Mouse (Mus musculus): Measurements from ENCODE around the gene Gm4340.
A peak's percentile ranks its signal among the peaks of the same experiment; 100 is the strongest.
"Not testable (repeated sequence)": the region's sequence is repeated elsewhere in the genome, so short reads cannot be mapped to it uniquely, and the experiment has no call there.

The Gm4340 gene

DNA sequence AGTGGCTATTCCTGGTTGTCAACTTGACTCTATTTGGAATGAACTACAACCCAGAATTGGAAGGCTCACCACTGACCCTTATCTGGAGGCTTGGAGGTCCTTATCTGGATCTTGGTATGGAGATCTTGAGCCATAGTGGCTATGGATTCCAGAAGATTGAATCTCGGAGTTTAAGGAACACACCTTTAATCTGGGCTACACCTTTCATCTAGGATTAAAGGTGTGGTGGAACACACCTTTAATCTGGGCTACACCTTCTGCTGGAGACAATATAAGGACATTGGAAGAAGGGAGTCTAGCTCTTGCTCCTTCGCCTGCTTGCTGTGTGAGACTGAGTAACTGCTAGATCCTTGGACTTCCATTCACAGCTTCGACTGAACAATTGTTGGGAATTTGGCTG, at the start of gene Gm4340:
TSS of gene Gm4340 (plus strand) at position 301 of the 400 bp plus-strand sequence.
- DNase-seq: not testable (repeated sequence)

DNA sequence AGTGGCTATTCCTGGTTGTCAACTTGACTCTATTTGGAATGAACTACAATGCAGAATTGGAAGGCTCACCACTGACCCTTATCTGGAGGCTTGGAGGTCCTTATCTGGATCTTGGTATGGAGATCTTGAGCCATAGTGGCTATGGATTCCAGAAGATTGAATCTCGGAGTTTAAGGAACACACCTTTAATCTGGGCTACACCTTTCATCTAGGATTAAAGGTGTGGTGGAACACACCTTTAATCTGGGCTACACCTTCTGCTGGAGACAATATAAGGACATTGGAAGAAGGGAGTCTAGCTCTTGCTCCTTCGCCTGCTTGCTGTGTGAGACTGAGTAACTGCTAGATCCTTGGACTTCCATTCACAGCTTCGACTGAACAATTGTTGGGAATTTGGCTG, 42.6 kb upstream of the Gm4340 start, which contains the start of gene Gm6763:
TSS of gene Gm6763 (plus strand) at position 301 of the 400 bp plus-strand sequence.
- DNase-seq: not testable (repeated sequence)

DNA sequence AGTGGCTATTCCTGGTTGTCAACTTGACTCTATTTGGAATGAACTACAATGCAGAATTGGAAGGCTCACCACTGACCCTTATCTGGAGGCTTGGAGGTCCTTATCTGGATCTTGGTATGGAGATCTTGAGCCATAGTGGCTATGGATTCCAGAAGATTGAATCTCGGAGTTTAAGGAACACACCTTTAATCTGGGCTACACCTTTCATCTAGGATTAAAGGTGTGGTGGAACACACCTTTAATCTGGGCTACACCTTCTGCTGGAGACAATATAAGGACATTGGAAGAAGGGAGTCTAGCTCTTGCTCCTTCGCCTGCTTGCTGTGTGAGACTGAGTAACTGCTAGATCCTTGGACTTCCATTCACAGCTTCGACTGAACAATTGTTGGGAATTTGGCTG, 34.1 kb upstream of the Gm4340 start, which contains the start of gene Gm8764:
TSS of gene Gm8764 (plus strand) at position 301 of the 400 bp plus-strand sequence.
- DNase-seq: not testable (repeated sequence)

DNA sequence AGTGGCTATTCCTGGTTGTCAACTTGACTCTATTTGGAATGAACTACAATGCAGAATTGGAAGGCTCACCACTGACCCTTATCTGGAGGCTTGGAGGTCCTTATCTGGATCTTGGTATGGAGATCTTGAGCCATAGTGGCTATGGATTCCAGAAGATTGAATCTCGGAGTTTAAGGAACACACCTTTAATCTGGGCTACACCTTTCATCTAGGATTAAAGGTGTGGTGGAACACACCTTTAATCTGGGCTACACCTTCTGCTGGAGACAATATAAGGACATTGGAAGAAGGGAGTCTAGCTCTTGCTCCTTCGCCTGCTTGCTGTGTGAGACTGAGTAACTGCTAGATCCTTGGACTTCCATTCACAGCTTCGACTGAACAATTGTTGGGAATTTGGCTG, 25.6 kb upstream of the Gm4340 start, which contains the start of gene Gm21304:
TSS of gene Gm21304 (plus strand) at position 301 of the 400 bp plus-strand sequence.
- DNase-seq: not testable (repeated sequence)

DNA sequence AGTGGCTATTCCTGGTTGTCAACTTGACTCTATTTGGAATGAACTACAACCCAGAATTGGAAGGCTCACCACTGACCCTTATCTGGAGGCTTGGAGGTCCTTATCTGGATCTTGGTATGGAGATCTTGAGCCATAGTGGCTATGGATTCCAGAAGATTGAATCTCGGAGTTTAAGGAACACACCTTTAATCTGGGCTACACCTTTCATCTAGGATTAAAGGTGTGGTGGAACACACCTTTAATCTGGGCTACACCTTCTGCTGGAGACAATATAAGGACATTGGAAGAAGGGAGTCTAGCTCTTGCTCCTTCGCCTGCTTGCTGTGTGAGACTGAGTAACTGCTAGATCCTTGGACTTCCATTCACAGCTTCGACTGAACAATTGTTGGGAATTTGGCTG, 17.1 kb upstream of the Gm4340 start, which contains the start of gene Gm21312:
TSS of gene Gm21312 (plus strand) at position 301 of the 400 bp plus-strand sequence.
- not testable (repeated sequence) for DNase-seq

DNA sequence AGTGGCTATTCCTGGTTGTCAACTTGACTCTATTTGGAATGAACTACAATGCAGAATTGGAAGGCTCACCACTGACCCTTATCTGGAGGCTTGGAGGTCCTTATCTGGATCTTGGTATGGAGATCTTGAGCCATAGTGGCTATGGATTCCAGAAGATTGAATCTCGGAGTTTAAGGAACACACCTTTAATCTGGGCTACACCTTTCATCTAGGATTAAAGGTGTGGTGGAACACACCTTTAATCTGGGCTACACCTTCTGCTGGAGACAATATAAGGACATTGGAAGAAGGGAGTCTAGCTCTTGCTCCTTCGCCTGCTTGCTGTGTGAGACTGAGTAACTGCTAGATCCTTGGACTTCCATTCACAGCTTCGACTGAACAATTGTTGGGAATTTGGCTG, 8.6 kb upstream of the Gm4340 start, which contains the start of gene Gm20765:
TSS of gene Gm20765 (plus strand) at position 301 of the 400 bp plus-strand sequence.
- not testable (repeated sequence) for DNase-seq

DNA sequence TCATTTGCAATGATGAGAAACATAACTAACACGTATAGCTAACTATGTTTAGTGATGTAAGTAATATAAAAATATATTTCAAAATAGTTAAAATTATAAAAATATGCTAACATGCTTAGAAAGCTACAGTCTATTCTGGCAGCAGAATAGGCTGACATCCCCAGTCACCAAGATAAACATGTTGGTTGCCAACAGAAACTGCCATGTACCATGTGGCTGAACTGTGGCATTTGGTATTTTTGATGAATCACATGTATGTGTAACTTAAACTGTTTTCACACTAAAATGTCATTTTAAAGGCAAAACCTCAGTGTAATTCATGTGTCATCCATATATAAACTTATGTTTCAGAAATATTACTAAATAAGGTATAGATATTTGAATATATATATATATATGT, 15.8 kb downstream of the Gm4340 start:
- no peak for DNase-seq

DNA sequence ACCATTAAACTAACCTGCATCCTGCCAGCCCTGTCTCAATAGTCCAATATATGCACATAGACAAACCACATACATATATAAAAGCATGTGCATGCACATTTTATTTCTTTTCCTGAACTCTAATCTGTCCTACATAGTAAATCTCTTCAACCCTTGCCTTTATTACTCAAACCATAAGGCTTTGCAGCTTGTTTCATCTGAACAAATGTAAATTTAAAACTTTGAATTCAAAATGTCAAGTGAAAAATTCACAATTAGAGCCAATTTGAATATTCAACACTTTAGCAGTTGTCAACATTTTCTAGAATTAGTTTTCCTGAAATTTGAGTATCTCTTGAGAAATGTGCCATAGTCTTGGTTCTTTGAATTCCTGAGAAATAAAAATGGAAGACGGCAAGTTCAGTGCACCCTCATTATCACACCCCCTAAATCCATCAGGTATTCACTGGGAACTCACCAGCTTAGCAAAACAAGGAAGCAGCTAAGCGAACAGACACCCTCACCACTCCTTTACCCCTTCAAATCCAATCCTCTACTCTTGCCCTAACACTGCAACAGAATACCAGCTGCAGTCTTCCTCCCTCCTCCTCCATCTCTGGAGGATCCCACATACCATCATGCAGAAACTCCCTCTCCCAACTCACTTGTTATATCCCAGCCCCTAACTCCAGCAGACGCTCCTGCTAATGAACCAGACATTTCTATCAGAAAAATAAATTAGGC, 16.6 kb downstream of the Gm4340 start:
- DNase-seq: no peak

DNA sequence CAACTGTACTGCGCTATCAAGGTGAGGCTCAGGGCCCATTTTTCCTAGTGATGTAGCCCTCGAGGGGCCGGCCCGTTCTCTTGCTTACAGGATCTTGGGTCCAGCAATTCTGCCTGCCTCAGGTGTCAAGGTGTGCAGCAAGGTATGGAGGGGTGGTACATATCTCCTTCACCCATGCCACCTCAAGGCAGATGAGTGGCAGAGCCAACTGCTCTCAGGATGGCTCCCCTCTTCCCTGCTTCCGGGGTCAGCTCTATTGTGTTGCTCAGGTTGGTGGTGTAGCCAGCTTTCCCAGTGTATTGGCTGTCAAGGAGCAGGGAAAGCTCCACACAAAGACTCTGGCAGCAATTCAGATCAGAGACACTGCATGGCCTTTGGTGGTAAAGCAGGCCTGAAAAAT, 20.7 kb downstream of the Gm4340 start:
- peak; percentile 70 for DNase-seq

DNA sequence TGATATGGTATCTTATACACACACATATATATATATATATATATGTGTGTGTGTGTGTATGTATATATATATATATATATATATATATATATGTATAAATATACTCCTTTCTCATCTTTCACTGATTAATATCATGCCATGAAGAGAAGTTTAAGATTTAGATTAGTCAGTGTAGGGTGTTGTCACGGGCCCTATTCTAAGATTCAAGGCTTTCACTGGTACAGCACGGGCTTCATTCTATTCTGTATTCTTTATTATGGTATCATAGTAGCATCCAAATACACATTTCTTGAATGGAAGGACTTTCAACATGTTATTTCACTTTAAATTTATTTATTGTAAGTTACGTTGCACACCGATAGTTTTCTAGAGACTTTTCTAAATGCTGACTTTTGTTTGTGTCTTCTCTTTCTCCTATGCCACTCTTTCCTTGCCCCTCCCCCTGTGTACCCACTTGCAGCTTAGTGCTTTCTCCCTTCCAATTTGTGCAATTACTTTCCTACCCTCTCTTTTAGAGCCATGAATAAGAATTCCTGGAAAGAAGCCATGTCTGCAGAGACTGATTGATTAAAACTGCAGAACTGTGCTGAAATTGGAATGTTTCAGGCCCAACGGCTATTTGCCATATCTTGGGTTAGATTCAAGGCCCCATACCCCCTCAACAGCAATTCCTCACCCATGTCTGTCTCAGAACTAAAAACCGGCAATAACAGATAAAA, 26.6 kb downstream of the Gm4340 start:
- no peak for DNase-seq
